Mouse (Mus musculus) hindbrain, embryonic 11.5 days (tissue): ENCODE measurements around the gene Syt3. TPM values are rescaled to one million over a fixed set of nuclear protein-coding genes. Genes with fewer than 3 reads are reported as not detected.

ENCODE experiments used
- ATAC-seq: fragments of 200-750 bp; cut with Nextera tagmentation; 2 replicates; pipeline ENCODE4 v1.8.0; 2017; ENCODE audit warnings: mild to moderate bottlenecking, moderate TSS enrichment, moderate library complexity; ENCODE audit not compliant: low FRiP score
- DNase-seq: peaks from one replicate; pipeline ENCODE4 v3.0.0-alpha.2; 2015; ENCODE audit warnings: low spot score
- H3K27ac ChIP-seq: fragments of 300-500 bp; sonication (generic); 2 replicates; pipeline ENCODE4 v1.5.1; 2014; ENCODE audit warnings: mild to moderate bottlenecking, low read depth, low read length
- H3K27me3 ChIP-seq: fragments of 300-500 bp; sonication (generic); 2 replicates; pipeline ENCODE4 v1.6.1; 2014; ENCODE audit warnings: mild to moderate bottlenecking, low read length, moderate library complexity, mixed read lengths; ENCODE audit not compliant: control insufficient read depth, insufficient read depth
- H3K36me3 ChIP-seq: fragments of 300-500 bp; sonication (generic); 2 replicates; pipeline ENCODE4 v1.6.1; 2014; ENCODE audit warnings: mild to moderate bottlenecking, low read length, moderate library complexity, mixed read lengths; ENCODE audit not compliant: control insufficient read depth, insufficient read depth
- H3K4me1 ChIP-seq: fragments of 300-500 bp; sonication (generic); replicated peaks from 2 replicates; pipeline ENCODE4 v1.6.1; 2014; ENCODE audit warnings: low read length, mixed read lengths; ENCODE audit not compliant: control insufficient read depth, insufficient read depth
- H3K4me2 ChIP-seq: fragments of 300-500 bp; sonication (generic); replicated peaks from 2 replicates; pipeline ENCODE4 v1.6.1; 2014; ENCODE audit warnings: mild to moderate bottlenecking, low read depth, low read length
- H3K4me3 ChIP-seq: fragments of 300-500 bp; sonication (generic); 2 replicates; pipeline ENCODE4 v1.5.1; 2014; ENCODE audit warnings: low read depth, low read length
- H3K9ac ChIP-seq: fragments of 300-500 bp; sonication (generic); 2 replicates; pipeline ENCODE4 v1.6.1; 2014; ENCODE audit warnings: low read depth, low read length
- H3K9me3 ChIP-seq: fragments of 300-500 bp; sonication (generic); 2 replicates; pipeline ENCODE4 v1.6.1; 2016; ENCODE audit warnings: low read length; ENCODE audit not compliant: control insufficient read depth
- WGBS: fragments of 180-500 bp; shearing (Covaris S2); extraction: QIAGEN DNeasy Blood & Tissue Kit; methylation state at CpG from one replicate; pipeline ENCODE4 v1.1.7; 2014; 5-methylcytosine and 5-hydroxymethylcytosine counted together
- polyA plus RNA-seq: library from polyadenylated mRNA; unstranded; fragments of >200 nt; fragmentation: Nextera tagmentation; extraction: Ambion mirVana; gene quantifications from 2 replicates; pipeline ENCODE4 v1.2.1, GENCODE M21; 2014

Gene Syt3
- 2.4 and 3.5 TPM in 2 replicates for polyA plus RNA-seq

GRCm38 (mm10) chr7:44383980-44384715 lies at the start of gene Syt3:
Gene Syt3 (plus strand): TSS chr7:44384102.
- Histone ChIP-seq H3K9me3 (no peaks in the 10 kb centered on the region), H3K9ac (peak within 1 kb of the TSS; percentile 40), H3K27me3 (peaks cover 4% of the 10 kb centered on the region; the same call in 1 of the 2 replicates), H3K4me1 (no peaks in the 10 kb centered on the region; the same call in 1 of the 2 replicates), H3K36me3 (no peaks in the 10 kb centered on the region), H3K4me2 (peak within 1 kb of the TSS; percentile 90), H3K4me3 (peak within 1 kb of the TSS; percentile 45), H3K27ac (no peak within 1 kb of the TSS)
- under 1% methylated on average over 24 of the region's 33 CpGs for WGBS
- ATAC-seq (peak; percentile 87), DNase-seq (peak; percentile 82)

GRCm38 (mm10) chr7:44334139-44334538 lies 49.8 kb upstream of the Syt3 start:
- H3K4me1 ChIP-seq = no peaks in the 10 kb centered on the region; the same call in 1 of the 2 replicates
- no peak overlapping the region for H3K9ac ChIP-seq
- no peak for ATAC-seq
- no peak for DNase-seq
- H3K36me3 ChIP-seq = no peaks in the 10 kb centered on the region
- H3K9me3 ChIP-seq = no peaks in the 10 kb centered on the region
- no peak overlapping the region for H3K4me3 ChIP-seq
- peaks cover 49% of the 10 kb centered on the region for H3K27me3 ChIP-seq
- no peak overlapping the region for H3K4me2 ChIP-seq
- no peak overlapping the region for H3K27ac ChIP-seq
- WGBS = 67% methylated on average over 14 of the region's 14 CpGs

GRCm38 (mm10) chr7:44335031-44335878 lies 48.6 kb upstream of the Syt3 start:
- Histone ChIP-seq H3K27ac (peak overlapping the region; percentile 77), H3K4me1 (no peaks in the 10 kb centered on the region; the same call in 1 of the 2 replicates), H3K9ac (peak overlapping the region; percentile 71), H3K4me3 (peak overlapping the region; percentile 52), H3K4me2 (peak overlapping the region; percentile 95), H3K36me3 (no peaks in the 10 kb centered on the region), H3K9me3 (no peaks in the 10 kb centered on the region), H3K27me3 (peaks cover 52% of the 10 kb centered on the region)
- ATAC-seq = peak; percentile 79
- peak; percentile 74 for DNase-seq
- WGBS = 10% methylated on average over 15 of the region's 40 CpGs

- Histone ChIP-seq H3K27me3 (peaks cover 52% of the 10 kb centered on the region), H3K4me3 (peak overlapping the region; percentile 52), H3K4me2 (peak overlapping the region; percentile 95), H3K9ac (peak overlapping the region; percentile 71), H3K27ac (peak overlapping the region; percentile 77), H3K36me3 (no peaks in the 10 kb centered on the region), H3K4me1 (no peaks in the 10 kb centered on the region; the same call in 1 of the 2 replicates), H3K9me3 (no peaks in the 10 kb centered on the region)
- DNase-seq = peak; percentile 51
- under 1% methylated on average over 32 of the region's 54 CpGs for WGBS
- ATAC-seq = peak; percentile 64
Measured at GRCm38 (mm10) chr7:44336046-44337021, 47.6 kb upstream of the Syt3 start.

- H3K36me3 ChIP-seq = no peaks in the 10 kb centered on the region
- 3% methylated on average over 31 of the region's 32 CpGs for WGBS
- peak overlapping the region; percentile 95 for H3K4me2 ChIP-seq
- no peak overlapping the region for H3K27ac ChIP-seq
- peaks cover 52% of the 10 kb centered on the region for H3K27me3 ChIP-seq
- no peaks in the 10 kb centered on the region for H3K9me3 ChIP-seq
- DNase-seq (no peak), ATAC-seq (no peak; the same call in 1 of the 2 replicates)
- H3K4me3 ChIP-seq = peak overlapping the region; percentile 52
- H3K4me1 ChIP-seq = no peaks in the 10 kb centered on the region; the same call in 1 of the 2 replicates
- peak overlapping the region; percentile 71; the same call in 1 of the 2 replicates for H3K9ac ChIP-seq
Measured at GRCm38 (mm10) chr7:44337121-44337849, 46.6 kb upstream of the Syt3 start.

- H3K9me3 ChIP-seq = no peaks in the 10 kb centered on the region
- H3K9ac ChIP-seq = no peak overlapping the region
- no peaks in the 10 kb centered on the region for H3K36me3 ChIP-seq
- no peak overlapping the region for H3K27ac ChIP-seq
- ATAC-seq (no peak), DNase-seq (no peak)
- WGBS = 70% methylated on average over 6 of the region's 6 CpGs
- H3K4me3 ChIP-seq = no peak overlapping the region
- H3K4me2 ChIP-seq = no peak overlapping the region
- H3K27me3 ChIP-seq = peaks cover 40% of the 10 kb centered on the region
- no peaks in the 10 kb centered on the region; the same call in 1 of the 2 replicates for H3K4me1 ChIP-seq
Measured at GRCm38 (mm10) chr7:44340226-44340625, 43.7 kb upstream of the Syt3 start.

GRCm38 (mm10) chr7:44341119-44341518 lies 42.8 kb upstream of the Syt3 start:
- Histone ChIP-seq H3K9ac (no peak overlapping the region), H3K4me3 (no peak overlapping the region), H3K4me2 (no peak overlapping the region), H3K4me1 (no peaks in the 10 kb centered on the region; the same call in 1 of the 2 replicates), H3K9me3 (no peaks in the 10 kb centered on the region), H3K27me3 (peaks cover 32% of the 10 kb centered on the region), H3K27ac (no peak overlapping the region), H3K36me3 (no peaks in the 10 kb centered on the region)
- ATAC-seq = no peak
- no peak for DNase-seq
- 91% methylated on average over 10 of the region's 10 CpGs for WGBS
